Mouse (Mus musculus) T-helper 2 cell (primary cell): ENCODE results near the gene Csrnp2.
"Not testable (repeated sequence)": the region's sequence is repeated elsewhere in the genome, so short reads cannot be mapped to it uniquely, and the experiment has no call there.

Experiments used
- in situ Hi-C: fragments of 300-600 bp; cut with MboI, MseI; formaldehyde crosslinking; loops from one replicate; pipeline ENCODE4 v1.15.1; 2025; ENCODE audit warnings: high pct_unique_total_duplicates

Csrnp2 gene

GRCm38 (mm10) chr15:100495102-100495501, at the start of gene Csrnp2:
TSS of gene Csrnp2 (minus strand) at chr15:100495488.
- in situ Hi-C loops: no loop called here

DNA sequence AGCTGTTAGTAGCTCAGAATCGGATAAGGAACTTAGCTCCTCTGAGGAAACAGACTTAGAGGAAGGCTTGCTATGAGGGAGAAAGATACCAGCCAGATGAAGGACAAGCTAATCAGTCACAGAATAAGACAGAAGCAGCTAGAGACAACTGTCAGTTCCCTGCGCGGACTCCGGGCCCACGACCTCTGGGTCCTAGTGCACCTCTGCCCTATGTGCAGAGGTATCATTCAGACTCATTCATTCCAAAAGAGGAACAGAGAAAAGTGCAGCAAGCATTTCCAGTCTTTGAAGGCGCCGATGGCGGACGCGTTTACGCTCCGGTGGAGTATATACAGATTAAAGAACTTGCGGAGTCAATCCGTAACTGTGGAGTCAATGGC, 48.4 kb upstream of the Csrnp2 start:
- in situ Hi-C loops: not testable (repeated sequence)

DNA sequence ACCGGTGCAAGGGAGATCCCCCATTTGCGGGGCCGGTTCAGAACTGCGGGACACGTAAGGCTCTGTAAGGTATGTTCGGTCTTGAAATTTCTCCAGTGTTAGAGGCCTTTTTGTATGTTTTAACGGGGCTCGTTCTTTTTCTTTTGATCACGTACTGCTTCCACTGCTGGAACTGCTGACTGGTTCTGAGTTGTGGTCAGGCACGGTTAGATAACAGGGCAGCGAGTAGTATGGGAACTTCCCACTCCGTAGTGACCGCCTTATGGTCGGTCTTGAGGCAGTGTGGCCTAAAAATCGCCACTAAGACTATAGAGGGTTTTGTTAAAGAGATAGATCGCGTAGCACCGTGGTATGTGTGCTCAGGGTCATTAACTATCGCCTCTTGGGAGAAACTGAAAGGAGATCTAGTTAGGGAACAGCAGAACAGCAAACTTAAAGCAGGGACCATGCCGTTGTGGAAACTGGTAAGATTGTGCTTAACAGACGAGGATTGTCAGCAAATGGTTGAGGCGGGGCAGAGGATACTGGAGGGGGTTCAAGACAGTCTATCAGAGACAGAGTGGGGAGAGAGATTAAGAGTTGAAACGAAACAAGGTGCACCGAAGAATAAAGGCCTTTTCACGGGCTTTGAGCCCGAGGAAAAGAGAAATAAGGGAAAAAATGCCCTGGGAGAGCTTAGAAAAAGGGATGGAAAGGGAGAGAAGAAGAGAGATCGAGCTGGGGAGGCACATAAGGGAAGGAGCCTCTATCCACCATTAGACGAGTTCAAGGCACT, 47.8 kb upstream of the Csrnp2 start:
- in situ Hi-C loops: not testable (repeated sequence)

DNA sequence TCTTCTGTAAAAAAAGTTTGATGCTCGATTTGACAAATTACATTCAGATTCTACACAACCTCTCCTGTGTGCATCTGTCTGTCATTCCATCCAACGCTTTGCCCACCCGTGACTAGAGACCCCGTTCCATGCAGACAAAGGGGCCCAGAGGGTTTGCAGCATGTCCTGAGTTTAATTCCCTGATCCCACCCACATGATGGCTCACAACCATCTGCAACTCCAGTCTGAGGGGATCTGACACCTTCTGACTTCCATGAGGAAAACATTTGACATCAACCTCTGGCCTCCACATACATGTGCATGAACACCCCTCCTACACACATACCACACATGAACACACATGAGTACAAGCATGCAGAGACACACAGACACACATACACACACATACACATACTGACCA, 46.1 kb upstream of the Csrnp2 start:
- in situ Hi-C loops: no loop called here

- in situ Hi-C loops: not testable (repeated sequence)
Measured at GRCm38 (mm10) chr15:100541001-100541400, 45.7 kb upstream of the Csrnp2 start.

DNA sequence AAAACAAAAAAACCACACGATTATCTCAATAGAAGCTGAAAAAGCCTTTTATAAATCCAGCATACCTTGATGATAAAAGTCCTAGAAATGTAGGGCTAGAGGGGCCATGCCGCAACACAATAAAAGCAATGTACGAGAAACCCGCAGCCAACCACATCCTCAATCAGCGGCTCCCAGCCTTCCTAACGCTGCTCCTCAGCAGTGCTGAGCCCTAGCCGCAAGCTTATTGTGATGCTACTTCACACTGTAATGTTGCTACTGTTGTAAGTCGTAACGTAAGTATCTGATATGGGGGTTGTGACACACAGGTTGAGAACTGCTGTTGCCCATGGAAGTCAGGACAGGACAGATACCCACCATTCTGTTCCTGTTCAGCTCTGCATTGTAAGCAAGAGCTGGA, 44.1 kb upstream of the Csrnp2 start:
- in situ Hi-C loops: no loop called here

DNA sequence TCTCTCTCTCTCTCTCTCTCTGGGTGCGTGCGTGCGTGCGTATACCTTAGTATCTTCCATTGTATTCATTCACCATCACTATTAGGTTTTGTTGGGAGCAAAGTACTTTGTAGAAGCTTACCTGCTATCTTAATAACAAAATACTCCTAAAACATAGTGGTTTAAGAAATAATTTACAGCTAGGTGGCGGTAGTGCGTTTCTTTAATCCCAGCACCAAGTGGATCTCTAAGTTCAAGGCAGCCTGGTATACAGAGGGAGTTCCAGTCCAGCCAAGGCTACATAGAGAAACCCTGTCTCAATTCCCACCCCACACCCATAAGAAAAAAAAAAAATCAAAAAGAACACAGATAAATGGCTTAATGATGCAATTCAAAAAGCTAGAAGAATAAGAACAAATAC, 42.6 kb upstream of the Csrnp2 start:
- in situ Hi-C loops: no loop called here

GRCm38 (mm10) chr15:100527900-100528299, 32.6 kb upstream of the Csrnp2 start:
- in situ Hi-C loops: no loop called here

DNA sequence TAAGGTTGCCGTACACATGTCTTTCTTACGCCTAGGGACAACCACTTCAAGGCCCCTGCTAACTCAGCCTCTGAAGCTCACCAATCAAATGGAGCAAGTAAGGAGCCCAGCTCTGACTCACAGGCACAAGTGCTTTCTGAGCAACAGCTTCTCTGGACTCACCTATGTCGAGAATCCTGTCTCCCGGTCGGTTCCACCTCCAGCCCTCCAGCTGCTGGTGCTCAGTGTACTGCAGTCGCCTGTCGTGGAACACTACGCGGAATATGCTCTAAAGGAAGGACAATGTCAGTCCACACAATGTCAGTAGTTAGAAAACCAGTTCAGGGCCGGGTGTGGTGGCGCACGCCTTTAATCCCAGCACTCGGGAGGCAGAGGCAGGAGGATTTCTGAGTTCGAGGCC, 30.1 kb upstream of the Csrnp2 start:
- in situ Hi-C loops: no loop called here

DNA sequence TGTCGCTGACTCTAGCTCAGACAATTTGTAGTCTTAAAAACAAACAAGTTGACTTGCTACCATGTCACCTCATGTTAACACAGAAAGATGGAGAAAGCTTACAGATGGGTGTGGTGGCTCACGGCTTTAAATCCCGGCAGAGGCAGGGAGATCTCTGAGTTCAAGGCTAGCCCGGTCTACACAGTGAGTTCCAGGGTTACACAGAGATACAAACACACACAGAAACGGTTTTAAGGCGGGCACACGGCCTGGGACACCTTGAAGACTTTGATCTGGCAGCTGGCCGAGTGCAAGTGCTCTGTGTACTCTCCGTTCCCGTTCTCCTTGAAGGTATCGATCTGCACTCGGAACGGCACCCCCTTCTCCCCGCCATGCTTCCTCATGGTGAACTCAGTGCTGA, 25.0 kb upstream of the Csrnp2 start:
- in situ Hi-C loops: no loop called here

GRCm38 (mm10) chr15:100515121-100515520, 19.8 kb upstream of the Csrnp2 start:
- in situ Hi-C loops: no loop called here

DNA sequence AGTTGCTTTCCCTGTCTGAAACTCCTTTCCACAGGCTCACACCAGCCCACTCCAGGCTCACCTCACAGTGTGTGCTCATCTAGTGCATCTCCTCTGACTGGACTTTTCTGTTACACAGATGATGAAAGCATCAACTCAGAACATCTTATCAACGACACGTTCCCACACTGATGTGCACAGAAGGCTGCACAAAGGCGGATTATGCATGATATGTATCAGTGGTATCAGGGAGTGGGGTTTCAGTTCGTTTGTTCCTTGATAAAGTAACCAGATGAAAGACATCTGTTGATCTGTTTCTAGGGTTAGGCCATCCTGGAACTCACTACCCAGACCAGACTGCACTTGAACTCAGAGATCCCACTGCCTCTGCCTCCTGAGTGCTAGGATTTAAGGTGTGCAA, 18.1 kb upstream of the Csrnp2 start:
- in situ Hi-C loops: no loop called here

- in situ Hi-C loops: no loop called here
Measured at GRCm38 (mm10) chr15:100510072-100510471, 14.8 kb upstream of the Csrnp2 start.

- in situ Hi-C loops: no loop called here
Measured at GRCm38 (mm10) chr15:100508454-100509167, 13.3 kb upstream of the Csrnp2 start.

- in situ Hi-C loops: not testable (repeated sequence)
Measured at GRCm38 (mm10) chr15:100499506-100499905, 4.2 kb upstream of the Csrnp2 start.

- in situ Hi-C loops: no loop called here
Measured at GRCm38 (mm10) chr15:100494647-100495046, 641 bp downstream of the Csrnp2 start.

DNA sequence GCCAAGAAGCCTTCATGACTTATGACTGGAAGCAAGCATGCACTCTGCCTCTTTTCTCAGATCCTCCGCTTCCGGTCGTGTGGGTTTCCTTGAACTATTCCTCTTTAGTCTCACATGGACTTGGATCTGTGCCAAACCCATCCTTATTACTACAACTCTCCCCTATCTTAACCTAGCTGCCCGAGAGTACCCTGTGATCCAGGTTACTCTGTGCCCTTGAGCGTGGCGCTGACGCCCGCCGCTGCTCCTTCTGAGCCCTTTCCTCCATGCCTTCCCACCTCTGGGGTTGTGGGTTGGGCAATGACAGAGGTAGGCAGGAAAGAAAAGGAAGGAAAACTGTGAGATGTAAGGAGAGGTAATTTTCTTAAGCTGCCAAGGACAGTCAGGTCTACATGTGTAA, 3.3 kb downstream of the Csrnp2 start:
- in situ Hi-C loops: no loop called here

GRCm38 (mm10) chr15:100489263-100489662, 6.0 kb downstream of the Csrnp2 start:
- in situ Hi-C loops: no loop called here

- in situ Hi-C loops: not testable (repeated sequence)
Measured at GRCm38 (mm10) chr15:100488297-100488696, 7.0 kb downstream of the Csrnp2 start.

DNA sequence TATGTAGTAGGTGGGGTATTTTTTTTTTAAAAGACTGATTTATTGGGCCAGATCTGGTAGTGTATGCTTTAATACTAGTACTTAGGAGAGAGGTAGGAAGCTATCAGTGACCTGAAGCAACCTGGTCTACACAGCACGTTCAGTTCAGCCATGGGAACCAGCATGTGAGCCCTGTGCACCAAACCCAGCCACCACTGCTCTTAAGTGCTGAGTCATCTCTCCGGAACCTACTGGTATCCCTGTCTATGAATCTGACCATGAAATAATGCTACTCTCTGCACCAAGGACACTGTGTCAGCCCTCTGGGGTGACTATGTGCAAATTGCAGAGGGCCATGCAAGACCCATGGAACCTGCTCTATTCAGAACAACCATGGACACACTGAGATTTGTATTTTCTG, 8.2 kb downstream of the Csrnp2 start:
- in situ Hi-C loops: no loop called here

GRCm38 (mm10) chr15:100486450-100486849, 8.8 kb downstream of the Csrnp2 start:
- in situ Hi-C loops: no loop called here

- in situ Hi-C loops: no loop called here
Measured at GRCm38 (mm10) chr15:100485576-100485975, 9.7 kb downstream of the Csrnp2 start.

DNA sequence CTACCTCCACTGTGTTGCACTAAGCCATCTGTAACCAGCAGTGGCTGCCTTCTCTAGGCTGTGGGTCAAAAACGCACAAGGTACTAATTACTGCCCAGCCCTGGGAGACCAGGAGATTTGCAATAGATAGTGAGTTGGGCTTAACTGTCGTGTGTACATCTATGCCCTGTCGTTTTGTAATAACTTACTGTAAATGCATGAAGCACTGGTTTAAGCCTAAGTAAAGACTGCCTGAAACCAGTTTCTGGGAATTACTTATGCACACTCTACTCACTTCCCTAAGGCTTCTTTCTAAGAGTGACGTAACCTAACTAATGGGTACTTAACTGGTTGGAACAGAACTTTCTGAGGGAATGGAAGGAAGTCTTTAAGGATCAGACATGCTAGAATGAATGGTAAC, 16.4 kb downstream of the Csrnp2 start:
- in situ Hi-C loops: no loop called here
